Mouse (Mus musculus) gastrocnemius, postnatal 10 days (tissue): ENCODE data around the gene Il12rb2. TPM values are rescaled to one million over a fixed set of nuclear protein-coding genes. Genes with fewer than 3 reads are reported as not detected.

Experiments
- DNase-seq: peaks from one replicate; pipeline ENCODE4 v3.0.0; 2021; ENCODE audit warnings: mixed read lengths
- total RNA-seq, 2 experiments: library from RNA; stranded (reverse); gene quantifications; 2 replicates each; pipeline ENCODE4 v1.2.3; 2021

Il12rb2 gene
- total RNA-seq, 2 experiments from 2014 or later, result 0.20 TPM; not detected in 1

DNA sequence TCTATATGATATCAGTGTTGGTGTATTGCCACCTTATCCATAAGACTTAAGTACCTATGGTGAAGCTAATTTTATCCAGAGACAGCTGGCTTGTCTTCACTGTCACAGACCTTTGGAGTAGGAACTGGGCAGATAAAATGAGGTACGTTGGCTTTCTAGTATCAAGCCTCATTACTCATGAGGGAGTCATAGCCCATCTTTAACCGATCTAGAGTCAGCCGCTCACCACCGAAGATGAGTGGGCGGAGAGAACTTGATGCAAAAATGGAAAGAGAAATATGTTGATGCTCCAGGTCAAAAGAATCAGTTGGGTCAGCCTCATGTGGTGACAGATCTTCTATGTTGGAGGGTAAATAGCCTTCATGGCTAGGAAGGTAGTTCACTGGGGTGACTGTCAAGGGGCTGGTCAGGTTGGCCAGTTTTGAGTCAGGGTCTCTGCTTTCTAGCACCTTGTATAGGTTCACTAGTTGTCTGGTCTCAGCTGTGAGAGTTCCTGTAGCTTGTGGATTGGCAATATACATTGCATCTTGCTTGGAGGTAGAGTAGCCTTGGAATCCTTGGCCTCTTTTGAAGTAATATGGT is 83.9 kb downstream of the Il12rb2 start:
- DNase-seq, result no peak

DNA sequence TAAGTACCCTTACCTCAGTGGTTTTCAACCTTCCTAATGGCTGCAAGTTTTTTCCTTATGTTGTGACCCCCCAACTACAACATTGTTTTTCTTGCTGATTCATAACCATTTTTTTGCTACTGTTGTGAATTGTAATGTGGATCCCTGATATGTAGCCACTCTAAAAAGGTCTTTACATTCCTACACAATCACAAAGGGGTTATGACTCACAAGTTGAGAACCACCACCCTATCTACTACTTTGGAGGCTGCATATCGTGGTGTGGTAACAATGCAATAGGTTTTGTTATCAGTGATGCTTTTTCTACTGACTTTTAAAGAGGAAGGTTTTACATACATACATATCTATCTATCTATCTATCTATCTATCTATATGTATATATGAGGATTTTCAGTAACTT is 93.1 kb downstream of the Il12rb2 start:
- no peak for DNase-seq

DNA sequence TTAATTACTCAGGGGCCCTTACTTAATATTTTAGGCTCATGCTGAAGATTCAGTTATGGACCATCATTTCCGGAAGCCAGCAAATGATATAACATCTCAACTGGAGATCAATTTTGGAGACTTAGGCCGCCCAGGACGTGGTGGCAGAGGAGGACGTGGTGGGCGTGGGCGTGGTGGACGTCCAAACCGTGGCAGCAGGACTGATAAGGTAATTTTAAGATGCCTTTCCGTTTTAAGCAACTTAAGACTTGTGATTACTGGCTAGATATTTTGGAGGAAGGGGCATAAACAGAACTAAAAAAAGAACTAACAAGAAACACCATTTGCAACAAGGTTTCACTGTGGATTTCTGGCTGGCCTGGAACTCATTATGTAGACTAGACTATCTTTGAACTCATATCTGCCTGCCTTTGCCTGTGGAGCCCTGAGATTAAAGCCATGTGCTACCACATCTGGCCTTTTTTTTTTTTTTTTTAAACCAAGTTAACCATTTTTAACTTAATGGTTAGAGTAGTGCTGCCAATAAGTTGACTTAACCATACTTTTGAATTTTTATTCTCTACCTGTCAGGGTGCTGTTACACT is 94.3 kb downstream of the Il12rb2 start:
- no peak for DNase-seq

DNA sequence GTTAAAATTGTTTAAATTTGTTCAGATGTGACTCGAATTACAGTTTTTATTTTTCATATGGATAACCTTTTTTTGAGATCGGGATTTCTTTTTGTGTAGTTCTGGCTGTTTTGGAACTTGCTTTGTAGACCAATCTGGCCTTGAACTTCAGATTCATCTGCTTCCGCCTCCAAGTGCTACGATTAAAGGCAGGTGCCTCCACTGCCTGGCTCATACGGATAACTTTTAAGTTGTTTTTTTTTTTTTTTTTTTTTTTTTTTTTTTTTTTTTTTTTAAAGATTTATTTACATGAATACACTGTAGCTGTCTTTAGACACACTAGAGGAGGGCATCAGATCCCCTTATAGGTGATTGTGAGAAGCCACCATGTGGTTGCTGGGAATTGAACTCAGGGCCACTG is 98.0 kb downstream of the Il12rb2 start:
- DNase-seq, result no peak

DNA sequence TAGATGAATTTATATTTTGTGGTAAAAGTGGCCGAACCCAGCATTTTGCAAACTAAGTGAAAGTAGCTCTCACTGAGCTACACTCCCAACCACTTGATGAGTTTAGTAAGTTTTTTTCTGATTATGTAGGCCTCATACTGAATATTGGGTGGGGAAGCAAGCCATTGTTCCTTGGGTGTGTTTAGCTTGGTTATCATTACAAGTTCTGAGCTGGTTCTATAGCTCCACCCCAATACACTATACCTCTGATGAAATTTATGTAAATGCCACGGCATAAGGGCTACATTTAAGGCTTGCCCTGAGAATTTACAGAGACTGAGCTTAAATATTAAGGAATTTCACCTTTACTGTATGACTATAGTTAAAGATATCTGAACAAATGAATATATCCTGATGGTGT is 106.5 kb downstream of the Il12rb2 start:
- DNase-seq, result no peak

DNA sequence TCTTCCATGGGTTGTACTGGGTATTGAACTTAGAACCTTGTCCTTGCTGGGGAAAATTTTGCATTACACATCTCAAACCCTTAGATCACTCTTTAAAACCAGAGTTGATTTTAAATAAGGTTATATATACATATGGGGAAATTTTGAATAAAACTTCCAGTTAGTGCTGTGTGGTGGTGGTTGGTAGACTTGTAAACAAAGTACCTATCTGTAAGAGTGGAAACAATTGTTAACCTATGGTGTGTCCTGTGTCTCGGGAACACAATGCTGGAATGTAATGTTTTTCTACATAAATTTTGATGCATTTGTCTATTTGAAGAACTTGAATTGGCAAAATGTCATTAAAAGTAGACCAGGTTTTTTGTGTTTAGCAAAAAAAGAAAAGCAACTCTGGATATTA is 107.0 kb downstream of the Il12rb2 start:
- no peak for DNase-seq

DNA sequence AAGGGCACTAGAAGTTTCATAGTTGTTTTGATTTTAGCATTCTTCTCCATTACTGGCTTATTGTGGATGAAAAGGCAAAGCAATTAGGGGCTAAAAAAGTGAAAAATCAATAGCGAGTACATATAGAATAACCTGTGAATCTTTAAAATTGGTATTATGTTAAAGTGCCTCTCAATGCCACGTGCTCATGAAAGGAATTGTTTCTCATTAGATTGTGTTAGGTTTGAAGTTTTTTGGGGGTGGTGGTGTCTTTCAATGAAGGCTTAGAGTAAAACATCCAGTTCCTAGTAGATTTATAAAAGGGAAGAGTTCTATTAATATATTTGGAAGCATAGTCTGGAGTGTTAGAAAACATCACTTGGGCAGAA is 107.8 kb downstream of the Il12rb2 start:
- DNase-seq, result no peak

DNA sequence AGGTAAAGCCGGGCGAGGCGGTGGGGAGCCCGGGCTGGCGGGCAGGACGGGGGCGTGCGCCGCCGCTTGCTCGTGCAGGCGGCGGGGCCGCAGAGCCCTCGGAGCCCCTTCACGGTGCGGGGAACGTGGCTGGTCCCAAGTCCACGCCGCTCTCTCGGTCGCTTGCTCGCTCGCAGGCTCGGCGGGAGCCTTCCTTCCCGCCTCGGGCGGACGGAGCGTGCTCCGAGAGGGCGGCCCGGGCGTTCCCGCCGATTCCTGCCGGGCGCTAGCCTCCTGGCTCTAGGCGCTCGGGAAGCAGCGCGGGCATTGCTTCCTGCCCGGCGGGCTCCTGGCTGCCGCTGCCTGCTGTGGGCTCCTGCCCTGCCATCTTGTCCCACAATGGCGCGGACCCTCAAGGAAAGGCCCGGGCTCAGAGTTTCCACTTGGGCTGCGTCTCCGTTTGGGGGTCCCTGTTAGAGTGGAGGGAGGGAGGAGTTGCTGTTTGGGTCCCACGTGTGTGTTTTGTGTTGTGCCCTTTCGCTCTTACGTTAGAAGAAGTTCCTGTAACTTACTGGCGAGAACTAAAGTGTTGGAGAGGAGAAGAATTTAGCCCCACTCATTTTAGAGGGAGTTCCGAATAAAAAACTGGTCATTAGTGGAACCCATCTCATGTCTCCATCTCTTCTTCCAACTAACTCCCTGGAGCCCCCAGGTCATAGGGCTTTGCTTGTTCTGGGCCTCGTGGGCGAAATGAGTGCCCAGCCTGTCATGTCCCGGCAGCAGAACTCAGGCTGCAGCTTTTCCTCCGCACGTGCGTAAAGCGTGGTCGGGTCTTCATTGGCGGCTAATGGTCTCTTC is 108.4 kb downstream of the Il12rb2 start:
- peak; percentile 53 for DNase-seq

DNA sequence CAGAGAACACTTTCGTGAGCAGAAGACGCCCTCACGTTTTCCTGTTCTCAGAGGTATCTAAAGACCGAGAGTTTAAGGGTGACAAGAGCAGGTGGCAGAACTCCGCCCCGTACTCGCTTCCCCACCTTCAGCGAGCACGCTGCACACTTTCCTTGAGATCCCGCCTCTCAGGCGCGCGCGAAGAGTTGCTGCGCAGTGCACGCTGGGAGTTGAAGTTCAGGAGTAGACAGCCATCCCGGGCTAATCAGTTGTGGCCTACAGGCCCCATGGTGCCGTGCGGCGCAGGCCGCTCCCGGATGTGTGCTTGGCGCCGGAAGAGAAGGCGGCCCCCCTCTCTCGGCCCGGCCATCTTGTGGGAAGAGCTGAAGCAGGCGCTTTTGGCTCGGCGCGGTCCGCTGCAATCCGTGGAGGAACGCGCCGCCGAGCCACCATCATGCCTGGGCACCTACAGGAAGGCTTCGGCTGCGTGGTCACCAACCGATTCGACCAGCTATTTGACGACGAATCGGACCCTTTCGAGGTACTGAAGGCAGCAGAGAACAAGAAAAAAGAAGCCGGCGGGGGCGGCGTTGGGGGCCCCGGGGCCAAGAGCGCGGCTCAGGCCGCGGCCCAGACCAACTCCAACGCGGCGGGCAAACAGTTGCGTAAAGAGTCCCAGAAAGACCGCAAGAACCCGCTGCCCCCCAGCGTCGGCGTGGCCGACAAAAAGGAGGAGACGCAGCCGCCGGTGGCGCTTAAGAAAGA is 109.2 kb downstream of the Il12rb2 start:
- peak; percentile 88 for DNase-seq

DNA sequence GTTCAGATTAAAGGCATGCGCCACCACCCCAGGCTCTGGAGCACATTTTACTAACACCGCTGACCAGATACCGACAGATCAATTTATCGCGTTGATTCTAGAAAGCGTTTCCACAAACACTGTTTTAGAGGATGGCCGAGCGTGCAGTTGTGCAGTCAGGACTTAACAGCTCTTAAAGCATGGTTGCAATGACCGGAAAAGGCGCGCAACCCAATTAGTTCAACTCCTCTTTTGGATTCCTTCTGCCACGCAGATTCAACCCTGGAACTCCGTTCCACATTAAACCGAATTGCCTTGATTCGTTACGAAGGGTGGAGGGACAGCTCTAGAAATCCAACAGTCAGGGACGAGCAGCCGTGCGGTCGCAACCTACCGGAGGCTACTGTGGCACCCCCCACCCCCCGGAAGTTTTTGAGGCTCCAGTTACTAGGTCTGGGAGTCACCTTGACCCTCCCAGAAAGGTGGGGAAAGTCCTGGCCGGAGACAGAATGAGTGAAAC is 109.8 kb downstream of the Il12rb2 start:
- peak; percentile 18 for DNase-seq

DNA sequence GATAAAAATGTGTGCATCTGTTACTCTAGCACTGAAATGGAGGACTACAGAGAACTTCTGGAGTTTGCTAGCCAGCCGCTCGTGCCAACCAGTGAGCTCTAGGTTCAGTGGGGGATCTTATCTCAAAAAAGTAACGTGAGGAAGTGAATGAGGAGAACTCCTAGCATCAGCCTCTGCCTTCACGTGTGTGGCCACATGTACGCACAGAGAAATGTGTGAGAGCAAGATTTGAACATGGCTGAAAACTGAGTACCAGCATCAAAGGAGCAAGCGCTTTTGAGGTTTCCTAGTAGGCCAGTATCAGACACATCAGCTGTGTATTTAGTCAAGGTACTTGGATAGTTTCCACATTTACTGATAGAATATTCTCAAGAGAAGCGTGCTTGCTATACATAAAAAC is 111.1 kb downstream of the Il12rb2 start:
- DNase-seq, result no peak

DNA sequence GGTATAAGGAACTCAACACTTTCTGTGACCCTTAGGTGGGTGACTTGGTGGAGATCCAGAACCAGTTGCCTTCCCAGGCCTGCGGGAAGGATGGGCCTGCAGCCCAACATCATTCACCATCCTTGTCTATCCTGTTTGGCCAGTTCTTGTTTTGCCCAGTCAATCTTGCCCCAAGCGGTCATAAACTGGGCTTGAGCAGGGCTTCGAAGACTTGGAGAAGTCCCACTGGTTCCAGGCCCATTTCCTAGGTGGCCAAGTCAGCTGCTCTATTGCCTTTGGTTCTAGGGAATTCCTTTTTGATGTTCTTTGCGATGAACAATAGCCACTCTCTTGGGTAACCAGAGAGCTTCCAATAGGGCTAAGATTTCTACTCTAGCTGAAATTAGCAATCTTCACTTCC is 124.9 kb downstream of the Il12rb2 start:
- DNase-seq, result no peak

DNA sequence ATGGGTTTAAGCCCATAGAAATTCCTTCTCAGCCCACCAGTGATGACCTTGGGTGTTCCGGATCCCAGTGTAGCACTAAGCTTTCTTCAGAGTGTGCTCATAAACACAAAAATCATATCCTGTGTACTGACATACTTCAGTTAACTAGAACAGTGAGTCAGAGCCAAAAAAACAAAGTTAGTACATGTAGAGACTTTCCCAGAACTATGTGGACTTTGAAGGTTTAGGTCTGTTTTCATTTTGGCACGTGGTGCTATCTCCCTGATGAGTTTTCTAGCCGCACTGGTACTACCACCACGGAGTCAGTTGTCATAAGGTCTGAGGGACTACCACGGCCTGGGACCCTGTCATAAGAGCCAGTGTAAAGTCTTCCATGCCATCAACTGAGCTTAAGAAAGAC is 131.5 kb downstream of the Il12rb2 start:
- no peak for DNase-seq

DNA sequence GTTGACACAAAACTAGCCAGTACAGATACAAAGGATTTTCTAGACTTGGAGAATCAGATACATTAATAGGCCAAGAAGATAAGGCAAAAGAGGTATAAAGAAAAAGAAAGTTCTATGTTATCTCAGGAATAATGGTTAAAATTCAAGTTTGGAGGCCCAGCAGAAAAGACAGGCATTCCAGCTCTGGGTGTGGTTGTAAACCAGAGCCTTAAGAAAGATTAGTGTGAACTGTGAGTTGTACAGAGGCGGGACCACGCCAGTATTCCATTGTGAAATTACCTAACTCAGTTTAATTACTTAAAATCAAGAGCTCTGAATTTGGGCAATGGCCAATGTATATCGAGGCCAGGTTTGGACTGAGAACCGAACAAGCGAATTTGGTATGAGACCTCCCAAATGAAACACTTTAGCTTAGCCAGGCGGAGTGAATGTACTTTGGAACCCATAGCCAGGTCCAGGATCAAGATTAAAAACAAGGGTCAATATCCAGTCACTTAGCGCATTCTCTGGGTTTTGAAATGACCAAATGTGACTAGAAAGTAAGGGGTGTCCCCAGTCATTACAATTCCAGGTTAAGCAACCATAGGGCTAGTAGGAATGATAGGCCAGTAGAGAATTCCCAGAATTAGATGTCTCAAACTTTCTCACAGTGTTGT is 132.1 kb downstream of the Il12rb2 start:
- DNase-seq, result no peak

Other genes starting within 250 kb of the Il12rb2 start
- 100 to 1,000 TPM; 416 to 434 TPM for gene Serbp1, start 138.0 kb downstream of the Il12rb2 start, total RNA-seq
- not detected for gene Il23r, start 115.7 kb upstream of the Il12rb2 start, total RNA-seq
- gene Tacstd2, start 159.6 kb upstream of the Il12rb2 start, total RNA-seq, result not detected